Mouse (Mus musculus) adrenal gland, postnatal 36 days (tissue): ENCODE data around the gene Tnip3. TPM values are rescaled to one million over a fixed set of nuclear protein-coding genes. Genes with fewer than 3 reads are reported as not detected.

ENCODE experiments used
- DNase-seq, 2 experiments: peaks; one replicate each; pipeline ENCODE4 v3.0.0; 2021; ENCODE audit warnings: mixed read lengths in 1 of 2
- long read RNA-seq, 2 experiments: library from polyadenylated mRNA; stranded (forward); transcript quantifications; one replicate each; pipeline ENCODE4 v2.0.0; 2021; ENCODE audit warnings: borderline sequencing depth in 2 of 2
- total RNA-seq, 2 experiments: library from RNA; stranded (reverse); gene quantifications; 2 replicates each; pipeline ENCODE4 v1.2.3; 2021

The Tnip3 gene
- total RNA-seq = under 1 TPM in 1 of 2 experiments, not detected in 1; 0.40 TPM
- long read RNA-seq, experiment 1 = 0 reads
- long read RNA-seq, experiment 2 = 0 reads

GRCm38 (mm10) chr6:65525192-65525591 lies at the start of gene Tnip3:
Gene Tnip3 (plus strand): TSS chr6:65525313.
- no peak for DNase-seq

- no peak for DNase-seq
Measured at GRCm38 (mm10) chr6:65498786-65499185, 26.3 kb upstream of the Tnip3 start.

GRCm38 (mm10) chr6:65510051-65510669 lies 15.0 kb upstream of the Tnip3 start:
- peak; percentile 66 to 68 for DNase-seq

GRCm38 (mm10) chr6:65513813-65514212 lies 11.3 kb upstream of the Tnip3 start:
- DNase-seq = no peak

- DNase-seq = no peak
Measured at GRCm38 (mm10) chr6:65516759-65517158, 8.4 kb upstream of the Tnip3 start.

GRCm38 (mm10) chr6:65520821-65521220 lies 4.3 kb upstream of the Tnip3 start:
- DNase-seq = no peak

- DNase-seq = no peak
Measured at GRCm38 (mm10) chr6:65527892-65528291, 2.8 kb downstream of the Tnip3 start.

GRCm38 (mm10) chr6:65531232-65531848 lies 6.2 kb downstream of the Tnip3 start:
- DNase-seq = no peak

- no peak for DNase-seq
Measured at GRCm38 (mm10) chr6:65533687-65534086, 8.6 kb downstream of the Tnip3 start.

- DNase-seq = no peak
Measured at GRCm38 (mm10) chr6:65537327-65537884, 12.3 kb downstream of the Tnip3 start.

GRCm38 (mm10) chr6:65538022-65538652 lies 13.0 kb downstream of the Tnip3 start:
- no peak for DNase-seq

- DNase-seq = no peak
Measured at GRCm38 (mm10) chr6:65538921-65539320, 13.8 kb downstream of the Tnip3 start.

GRCm38 (mm10) chr6:65540138-65540537 lies 15.0 kb downstream of the Tnip3 start:
- DNase-seq = no peak

- DNase-seq = no peak
Measured at GRCm38 (mm10) chr6:65541094-65541493, 16.0 kb downstream of the Tnip3 start.

- no peak for DNase-seq
Measured at GRCm38 (mm10) chr6:65542391-65542790, 17.3 kb downstream of the Tnip3 start.

- DNase-seq = no peak
Measured at GRCm38 (mm10) chr6:65542913-65543312, 17.8 kb downstream of the Tnip3 start.

GRCm38 (mm10) chr6:65563887-65564656 lies 39.0 kb downstream of the Tnip3 start:
- DNase-seq = no peak

- DNase-seq = no peak
Measured at GRCm38 (mm10) chr6:65564657-65565039, 39.5 kb downstream of the Tnip3 start.

GRCm38 (mm10) chr6:65569741-65570140 lies 44.6 kb downstream of the Tnip3 start:
- peak in 1 of 2 experiments; percentile 61 for DNase-seq

GRCm38 (mm10) chr6:65578151-65578973 lies 53.2 kb downstream of the Tnip3 start:
- no peak for DNase-seq

GRCm38 (mm10) chr6:65583029-65583428 lies 57.9 kb downstream of the Tnip3 start:
- no peak for DNase-seq
